Mouse (Mus musculus) right cerebral cortex, adult 2 months (tissue): Measurements from ENCODE around the gene Itgb3.
A peak's percentile ranks its signal among the peaks of the same experiment; 100 is the strongest.

Experiments
- DNase-seq, 2 experiments: peaks; one replicate each; pipeline ENCODE4 v3.0.0; 2021 to 2022; ENCODE audit warnings: low spot score in 2 of 2

Itgb3 gene

DNA sequence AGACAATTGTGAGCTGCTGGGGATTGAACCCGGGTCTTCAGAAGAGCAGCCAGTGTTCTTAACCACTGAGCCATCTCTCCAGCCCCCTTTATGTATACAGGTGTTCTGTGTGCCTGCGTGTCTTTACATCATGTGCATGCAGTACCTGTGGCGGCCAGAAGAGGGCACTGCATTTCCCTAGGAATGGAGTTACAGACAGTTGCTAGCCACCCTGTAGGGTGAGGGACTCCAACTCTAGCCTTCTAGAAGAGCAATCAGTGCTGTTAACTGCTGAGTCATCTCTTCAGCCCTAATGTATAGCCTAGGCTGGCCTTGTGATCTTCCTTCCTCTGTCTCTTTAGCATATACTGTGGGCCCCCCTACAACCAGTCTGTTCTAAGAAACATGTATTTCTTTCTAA lies 40.8 kb downstream of the Itgb3 start:
- no peak for DNase-seq

DNA sequence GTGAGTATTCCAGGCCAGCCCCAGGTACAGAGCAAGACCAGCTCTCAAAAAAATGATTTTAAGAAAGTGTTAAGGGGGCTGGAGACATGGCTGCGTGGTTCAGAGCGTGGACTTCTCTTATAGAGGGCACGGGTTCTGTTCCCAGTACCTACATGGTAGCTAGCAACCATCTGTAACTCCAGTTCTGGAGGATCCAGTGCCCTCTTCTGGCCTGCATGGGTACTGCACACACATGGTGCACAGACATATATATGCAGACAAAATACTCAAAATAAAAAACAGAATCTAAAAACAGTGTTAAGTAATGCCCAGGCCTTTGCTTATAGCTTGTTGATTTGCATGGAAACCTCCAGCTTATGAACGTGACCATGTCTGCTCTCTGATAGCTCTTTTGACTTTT lies 52.8 kb downstream of the Itgb3 start:
- DNase-seq, result no peak

DNA sequence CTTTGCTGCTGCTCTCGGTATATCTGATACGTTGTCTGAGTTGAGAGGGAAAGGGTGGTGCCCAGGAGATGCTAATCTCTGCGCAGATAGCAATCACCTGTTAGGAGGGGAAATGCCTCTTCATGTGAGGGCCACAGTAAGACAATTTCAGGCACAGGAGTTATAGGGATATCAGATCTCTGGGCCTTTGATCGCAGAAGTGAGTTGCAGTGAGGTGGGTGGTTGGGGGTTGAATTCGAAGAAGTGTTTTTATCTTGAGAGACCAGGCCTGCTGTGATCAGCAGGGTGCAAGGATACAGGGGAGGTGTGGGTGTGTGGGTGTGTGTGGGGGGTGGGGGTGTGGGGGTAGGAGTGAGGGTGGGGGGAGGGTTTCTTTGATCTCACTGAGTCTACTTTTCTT lies 53.3 kb downstream of the Itgb3 start:
- DNase-seq, result no peak

DNA sequence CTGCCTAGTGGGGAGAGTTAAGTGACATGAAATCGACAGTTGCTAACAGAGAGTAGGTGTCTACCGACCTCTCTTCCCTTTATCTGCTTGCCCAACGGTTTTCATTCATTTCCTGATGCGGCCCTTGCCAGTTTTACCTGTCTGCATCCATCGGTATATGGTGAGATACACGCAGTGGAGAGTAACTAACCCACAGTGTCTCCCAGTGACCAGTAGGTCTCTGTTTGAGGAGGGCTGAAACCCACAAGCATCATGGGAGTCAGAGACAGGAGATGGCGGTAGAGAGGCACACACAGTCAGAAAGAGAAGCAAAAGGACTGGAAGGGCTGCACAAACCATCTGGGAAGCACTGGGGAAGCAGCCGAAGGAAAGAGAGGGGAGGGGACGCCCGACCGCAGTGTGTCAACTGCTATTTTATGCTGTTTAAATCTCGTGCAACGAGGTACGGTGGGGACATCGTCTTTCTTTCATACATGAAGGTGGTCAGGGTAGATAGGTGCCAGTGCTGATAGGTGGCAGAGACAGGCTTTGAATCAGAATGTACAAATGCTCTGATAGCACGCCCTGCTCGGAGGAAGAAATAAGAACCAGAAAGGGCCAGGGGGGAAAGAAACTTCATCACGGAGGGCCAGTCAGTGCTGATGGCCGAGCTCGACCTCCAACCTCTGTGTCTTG lies 53.9 kb downstream of the Itgb3 start:
- peak; percentile 34 to 39 for DNase-seq

DNA sequence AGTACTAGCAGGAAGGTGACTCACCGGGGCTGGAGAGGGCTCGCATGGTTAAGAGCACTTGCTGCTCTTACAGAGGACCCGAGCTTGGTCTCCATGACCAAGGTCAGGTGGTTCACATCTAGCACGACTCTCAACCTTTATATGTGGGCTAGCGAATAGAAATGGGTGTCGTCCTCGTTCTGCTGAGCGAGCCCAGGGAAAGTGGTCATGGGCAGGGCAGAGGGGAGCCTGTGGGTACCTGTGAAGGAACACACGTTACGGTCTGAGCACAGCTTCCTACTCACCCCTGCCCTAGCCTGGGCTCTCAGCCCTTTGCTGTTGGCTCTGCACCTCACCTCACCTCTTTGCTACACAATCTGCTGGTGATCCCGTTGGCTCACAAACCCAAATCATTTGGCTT lies 54.8 kb downstream of the Itgb3 start:
- DNase-seq, result no peak

DNA sequence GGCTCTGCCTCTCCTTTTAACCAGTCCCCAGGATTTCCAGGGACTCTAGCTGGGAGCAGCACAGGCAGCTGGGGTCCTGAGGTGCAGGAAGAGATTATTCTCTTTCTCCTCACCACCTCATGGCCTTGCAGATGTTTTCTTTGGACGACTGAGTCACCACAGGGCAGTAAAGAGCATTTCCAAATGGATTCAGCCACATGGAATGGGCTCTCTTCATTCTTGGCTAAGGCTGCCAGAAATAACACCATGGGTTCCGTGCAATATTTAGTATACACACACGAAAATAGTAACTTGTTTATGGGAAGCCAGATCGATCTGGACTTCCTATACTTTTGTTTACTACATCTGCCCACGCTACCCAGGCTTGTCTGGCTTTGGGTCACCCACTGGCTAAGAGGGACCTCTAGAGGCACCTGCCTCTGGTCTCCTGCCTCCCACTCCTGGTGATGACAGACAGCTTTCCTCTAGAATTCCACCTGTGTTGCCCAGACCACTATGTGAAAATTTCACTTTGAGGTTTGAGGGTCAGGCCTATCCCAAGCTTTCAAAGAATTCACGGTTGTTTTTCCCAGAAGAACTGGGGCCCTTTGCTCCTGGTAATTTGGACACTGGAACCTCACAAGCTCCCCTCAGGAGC lies 55.6 kb downstream of the Itgb3 start:
- DNase-seq, result no peak

DNA sequence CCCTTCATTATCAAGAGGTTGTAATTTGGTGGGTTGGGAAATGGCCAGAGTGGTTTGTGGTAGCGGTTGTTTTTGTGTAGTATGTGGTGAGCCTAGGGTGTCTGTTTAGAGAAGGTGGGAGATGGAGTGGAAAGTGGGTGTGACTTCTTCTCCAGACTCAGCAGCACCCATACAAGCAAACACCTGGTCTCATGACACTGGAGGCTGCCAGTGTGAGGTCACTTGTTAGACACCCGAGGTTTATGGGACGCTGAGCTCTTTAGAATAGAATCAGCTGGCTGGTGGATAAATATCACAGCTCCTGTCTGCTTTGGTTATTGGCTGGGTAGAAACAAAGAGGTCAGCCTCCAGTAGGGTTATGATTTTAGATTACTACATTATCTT lies 56.1 kb downstream of the Itgb3 start:
- DNase-seq, result no peak

DNA sequence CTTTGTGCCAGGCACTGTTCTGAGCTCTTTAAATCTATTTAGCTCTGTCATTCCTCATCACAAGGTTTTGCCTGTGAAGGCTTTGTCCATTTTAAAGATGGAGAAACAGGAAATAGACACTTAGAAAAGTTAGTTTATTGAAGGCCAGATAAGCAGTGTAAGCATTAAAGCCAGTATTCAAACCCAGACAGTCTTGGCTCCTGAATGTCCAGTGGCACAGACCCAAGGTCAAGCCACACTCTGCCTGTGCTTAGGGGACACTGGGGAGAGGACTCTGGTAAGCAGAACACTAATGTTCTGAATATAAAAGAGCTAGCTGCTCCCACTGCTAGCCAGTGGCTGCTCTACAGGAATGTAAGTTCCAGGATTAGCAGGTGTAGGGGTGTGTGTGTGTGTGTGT lies 56.6 kb downstream of the Itgb3 start:
- no peak for DNase-seq

DNA sequence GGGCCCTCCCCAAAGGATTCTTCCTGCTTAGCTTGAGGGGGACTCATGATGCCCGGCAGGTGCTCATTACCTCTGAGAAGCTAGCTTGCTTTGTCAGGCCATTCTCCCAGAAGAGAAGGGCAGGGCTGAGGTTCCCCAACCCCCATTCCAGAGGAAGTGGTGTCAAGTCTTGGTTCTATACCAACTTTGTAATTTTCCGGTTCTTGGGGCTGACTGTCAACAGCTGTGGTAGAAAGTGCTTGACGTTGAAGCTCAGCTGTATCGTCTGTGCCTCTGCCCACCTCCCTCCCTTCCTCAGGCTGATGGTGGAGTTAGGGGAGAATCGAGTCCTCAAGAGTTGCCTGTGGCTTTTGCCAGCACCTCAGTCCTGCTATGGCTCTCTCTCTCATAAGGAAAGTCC lies 59.6 kb downstream of the Itgb3 start:
- no peak for DNase-seq

DNA sequence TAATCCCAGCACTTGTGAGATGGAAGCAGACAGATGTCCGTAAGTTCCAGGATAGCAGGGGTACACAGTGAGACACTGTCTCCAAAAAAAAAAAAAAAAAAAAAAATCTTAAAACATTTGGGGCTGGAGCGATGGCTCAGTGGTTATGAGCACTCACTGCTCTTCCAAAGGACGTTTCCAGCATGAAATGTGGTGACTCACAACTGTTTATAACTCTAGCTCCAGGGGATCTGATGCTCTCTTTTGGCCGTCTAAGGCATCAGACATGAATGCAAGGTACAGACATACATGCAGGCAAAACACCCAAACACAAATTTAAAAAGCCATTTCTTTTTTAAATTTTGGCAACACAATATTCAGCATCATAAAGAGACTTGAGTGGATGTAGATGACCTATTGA lies 65.6 kb downstream of the Itgb3 start:
- no peak for DNase-seq

DNA sequence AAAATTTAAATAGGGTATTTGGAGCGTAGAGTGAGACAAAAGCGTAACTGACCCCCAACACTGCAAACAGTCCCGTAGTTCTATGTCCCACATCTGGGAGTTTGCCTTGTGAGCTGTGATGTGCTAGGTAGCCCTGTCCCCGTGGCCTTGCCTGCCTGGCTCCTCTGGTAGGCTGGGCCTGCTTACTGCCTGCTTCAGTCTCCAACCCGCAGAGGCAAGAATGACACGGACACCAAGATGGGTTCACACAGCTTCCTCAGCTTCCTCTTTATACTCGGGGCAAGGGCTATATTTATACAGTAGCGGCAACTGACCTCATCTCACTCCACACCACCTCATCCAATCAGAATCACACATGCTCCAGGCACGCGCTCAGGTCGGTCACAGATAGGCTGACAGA lies 67.0 kb downstream of the Itgb3 start:
- no peak for DNase-seq

DNA sequence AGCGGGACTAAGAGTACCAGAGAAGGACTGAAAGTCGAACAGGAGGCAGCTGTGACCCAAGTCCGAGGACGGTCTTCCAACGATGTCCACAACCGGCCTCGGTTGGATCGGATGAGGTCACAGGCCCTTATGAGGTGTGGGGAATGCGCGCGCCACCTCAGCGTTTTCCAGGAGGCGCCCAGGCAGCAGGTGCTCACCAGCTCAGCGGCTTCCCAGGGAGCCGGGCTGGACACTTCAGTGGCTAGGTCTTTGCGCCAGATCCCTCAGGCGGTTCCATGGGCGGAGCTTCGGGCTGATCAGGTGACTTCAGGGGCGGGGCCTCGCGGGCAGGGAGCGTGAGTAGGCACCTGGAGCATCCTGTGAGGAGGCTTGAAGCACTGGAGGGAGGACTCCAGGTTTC lies 77.7 kb downstream of the Itgb3 start, which contains the start of gene Gm11639:
Gm11639 (plus strand) TSS at position 160 of the 400 bp plus-strand sequence.
- no peak for DNase-seq

DNA sequence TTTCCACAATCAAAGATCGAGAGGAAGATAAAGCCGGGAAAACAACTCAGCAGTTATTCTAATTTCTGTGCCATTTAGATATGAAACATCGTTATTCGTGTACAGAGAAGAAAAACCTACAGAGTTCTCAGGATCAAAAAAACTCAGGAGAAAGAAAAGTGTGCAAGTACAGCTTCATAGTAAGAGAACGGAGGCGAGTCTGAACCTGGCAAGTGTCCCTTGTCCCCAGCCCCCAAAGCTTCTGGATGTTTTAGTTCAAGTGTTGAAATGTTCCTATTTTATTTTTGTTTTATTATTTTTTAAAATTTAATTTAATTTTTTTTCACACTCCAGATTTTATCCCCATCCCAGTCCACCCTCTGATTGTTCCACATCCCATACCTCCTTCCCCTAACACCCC lies 85.4 kb downstream of the Itgb3 start:
- DNase-seq, result peak; percentile 39 to 47

DNA sequence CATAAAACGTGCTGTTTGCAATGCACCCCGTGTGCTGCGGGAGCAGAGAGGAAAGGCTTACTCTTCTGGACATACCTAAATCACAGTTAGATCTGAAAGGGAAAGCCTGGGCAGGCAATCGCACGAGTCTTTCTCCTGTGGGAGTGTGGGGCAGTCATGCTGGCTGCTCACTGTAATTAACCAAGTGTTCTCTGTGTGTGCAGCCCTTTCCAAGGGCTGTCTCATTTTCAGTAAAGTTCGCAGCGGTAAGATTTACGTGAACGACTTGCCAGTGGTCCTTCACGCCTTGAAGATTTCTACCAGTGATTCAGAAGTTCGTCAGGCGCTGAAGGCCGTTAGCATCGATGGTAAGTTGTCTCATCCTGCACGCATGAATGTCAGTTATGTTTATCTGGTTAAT lies 96.3 kb downstream of the Itgb3 start:
- no peak for DNase-seq

DNA sequence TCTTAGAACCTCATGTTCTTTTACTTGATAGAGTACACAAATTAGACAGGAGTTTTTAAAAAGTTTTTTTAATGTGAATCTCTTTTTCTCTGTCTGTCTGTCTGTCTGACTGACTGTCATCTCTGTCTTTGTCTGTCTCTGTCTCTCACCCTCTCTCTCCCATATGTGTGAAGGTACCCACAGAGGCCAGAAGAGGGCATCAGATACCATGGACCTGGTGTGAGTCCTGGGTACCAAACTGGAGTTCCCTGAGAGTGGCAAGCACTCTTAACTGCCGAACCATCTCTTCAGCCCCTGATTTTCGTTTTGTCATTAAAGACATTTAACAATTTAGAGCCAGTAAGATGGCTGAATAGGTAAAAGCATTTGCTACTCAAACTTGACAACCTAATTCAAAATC lies 99.3 kb downstream of the Itgb3 start:
- DNase-seq, result no peak
